Mouse (Mus musculus): ENCODE data around the gene Kcnma1.

Gene Kcnma1

DNA sequence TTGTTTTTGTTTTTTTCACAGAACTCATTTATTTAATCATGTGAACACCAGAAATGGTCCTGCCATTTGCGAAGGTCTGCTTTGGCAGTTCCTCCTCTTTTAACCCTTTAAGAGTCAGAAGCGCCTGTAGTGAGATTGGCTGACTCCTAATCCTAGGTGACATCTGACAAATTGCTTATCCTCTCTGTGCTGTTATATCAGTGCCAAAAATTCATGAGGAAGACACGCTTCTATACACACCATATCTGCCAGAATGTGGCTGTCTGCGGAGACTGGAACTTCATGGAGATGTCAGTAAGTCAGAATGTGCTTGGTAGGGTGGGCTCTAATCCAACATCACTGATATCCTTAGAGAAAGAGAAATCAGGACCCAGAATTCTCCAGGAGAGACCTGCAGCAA, 157.3 kb downstream of the Kcnma1 start:
- DNase-seq (ENCODE audit: low read depth, low spot score): no peak

GRCm38 (mm10) chr14:23854946-23855345, 159.3 kb downstream of the Kcnma1 start:
- DNase-seq (ENCODE audit: low read depth, low spot score): no peak

DNA sequence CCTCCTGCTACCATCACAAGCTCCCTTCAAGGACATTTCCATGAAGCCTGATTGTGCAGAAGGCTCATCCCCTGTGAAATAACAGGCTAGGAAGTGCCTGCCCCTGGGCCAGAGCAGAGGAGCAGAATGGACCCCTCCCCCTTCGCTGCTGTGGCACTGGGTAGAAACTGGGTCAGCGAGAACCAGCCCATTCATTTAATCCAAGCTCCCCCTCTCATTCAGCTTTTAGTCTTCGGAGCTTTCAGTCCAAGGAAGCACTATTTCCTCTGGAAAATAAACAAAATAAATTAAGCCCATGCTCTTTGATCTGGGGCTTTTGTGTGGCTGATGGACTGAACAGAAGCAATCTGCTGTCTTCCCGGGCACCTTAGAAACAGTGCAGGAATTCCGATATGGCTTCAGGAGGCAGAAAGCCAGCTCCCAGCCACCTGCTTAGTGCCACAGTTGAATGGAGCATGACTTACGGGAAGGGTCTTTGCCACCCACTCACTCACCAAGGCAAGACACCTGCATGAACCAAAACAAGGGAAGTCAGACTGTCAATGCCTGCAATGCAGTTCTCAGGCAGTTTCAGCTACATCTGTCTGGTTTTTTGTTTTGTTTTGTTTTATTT, 165.7 kb downstream of the Kcnma1 start:
- DNase-seq (ENCODE audit: low read depth, low spot score): no peak

DNA sequence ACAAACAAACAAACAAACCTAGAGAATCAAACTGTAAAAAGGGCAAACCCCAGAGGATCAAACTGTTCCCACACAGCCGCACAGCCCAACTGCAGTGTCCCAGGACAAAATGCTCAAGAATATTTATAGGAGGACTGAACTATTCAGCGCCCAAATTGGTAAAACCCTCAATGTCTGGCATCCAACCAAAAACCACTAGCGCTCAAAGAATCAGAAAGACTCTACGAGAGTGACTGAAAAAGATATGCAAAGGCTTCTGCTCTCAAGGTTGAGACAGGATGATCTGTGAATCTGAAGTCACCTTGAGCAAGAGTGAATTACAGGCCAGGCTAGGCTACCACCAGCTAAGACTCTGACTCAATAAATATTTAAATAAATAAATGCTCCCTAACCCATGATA, 167.6 kb downstream of the Kcnma1 start:
- no peak for DNase-seq (ENCODE audit: low read depth, low spot score)

- DNase-seq (ENCODE audit: low read depth, low spot score): no peak
These were observed 172.3 kb downstream of the Kcnma1 start for GRCm38 (mm10) chr14:23842025-23842424.

DNA sequence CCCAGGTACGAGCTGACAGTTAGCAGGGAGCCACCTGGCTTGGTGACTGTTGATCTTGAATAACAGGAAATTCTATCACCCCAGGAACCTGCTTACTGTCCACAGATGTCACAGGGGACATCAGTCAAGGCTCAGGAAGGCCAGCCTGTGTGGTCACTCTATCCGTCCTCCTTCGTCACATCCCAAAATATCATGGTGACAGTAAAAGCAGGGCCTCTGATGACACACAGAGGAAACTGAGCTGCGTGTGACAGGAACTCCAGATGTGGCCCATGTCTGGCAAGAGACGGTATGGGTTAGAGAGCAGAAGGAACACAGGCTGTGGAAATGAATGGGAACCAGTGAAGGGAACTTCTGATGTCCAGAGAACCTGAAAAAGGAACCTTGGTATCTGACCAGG, 174.7 kb downstream of the Kcnma1 start:
- no peak for DNase-seq (ENCODE audit: low read depth, low spot score)

DNA sequence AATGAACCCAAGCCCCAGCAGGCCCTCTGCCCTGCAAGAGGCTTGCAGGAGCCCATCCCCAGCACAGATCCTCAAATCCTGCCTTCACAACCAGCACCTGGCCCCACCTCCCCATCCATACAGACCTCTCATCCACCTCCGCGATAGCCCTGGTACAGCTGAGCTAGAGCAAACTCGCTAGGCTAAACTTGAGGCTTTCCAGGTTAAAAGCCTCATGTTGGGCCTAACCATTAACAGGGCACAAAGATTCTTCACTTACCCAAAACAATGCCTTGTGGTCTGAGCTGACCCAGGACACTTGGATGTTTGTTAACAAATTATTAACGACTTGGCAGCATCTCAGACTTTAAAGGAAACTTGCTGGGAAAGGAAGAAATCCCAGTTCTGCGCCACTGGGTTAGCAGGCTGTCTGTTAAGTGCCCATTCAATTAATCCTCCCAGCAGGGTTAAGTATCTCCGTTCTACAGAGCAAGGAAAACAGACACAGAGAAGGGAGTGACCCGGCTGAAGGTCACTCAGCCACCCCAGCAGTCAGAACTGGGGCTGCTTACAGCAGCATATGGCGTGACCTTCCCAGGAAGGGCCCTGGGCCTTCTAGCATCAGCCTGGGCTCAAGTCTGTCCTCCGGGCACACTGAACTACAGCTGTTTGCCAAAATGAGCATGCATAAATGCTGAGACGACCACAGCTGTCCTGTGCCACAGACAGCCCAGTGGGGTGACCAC, 178.7 kb downstream of the Kcnma1 start:
- DNase-seq (ENCODE audit: low read depth, low spot score): no peak

DNA sequence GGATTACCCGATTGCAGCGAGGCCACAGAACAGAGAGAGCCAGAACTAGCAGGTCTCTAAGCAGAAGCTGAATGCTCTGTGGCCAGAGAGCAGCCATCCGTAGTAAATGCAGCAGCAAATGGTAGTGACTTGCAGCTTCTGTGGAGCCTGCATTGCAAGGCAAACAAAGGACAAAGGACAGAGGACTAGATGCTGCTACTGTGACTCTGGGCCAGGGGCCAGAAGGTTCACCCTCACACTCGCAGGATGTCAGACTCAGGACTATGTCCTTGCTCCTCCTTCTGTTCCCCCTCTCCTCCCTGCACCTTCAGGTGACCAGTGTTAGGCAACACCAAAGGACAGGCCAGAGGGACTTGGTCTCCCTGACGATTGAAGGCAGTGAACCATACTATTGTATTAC, 183.0 kb downstream of the Kcnma1 start:
- no peak for DNase-seq (ENCODE audit: low read depth, low spot score)

DNA sequence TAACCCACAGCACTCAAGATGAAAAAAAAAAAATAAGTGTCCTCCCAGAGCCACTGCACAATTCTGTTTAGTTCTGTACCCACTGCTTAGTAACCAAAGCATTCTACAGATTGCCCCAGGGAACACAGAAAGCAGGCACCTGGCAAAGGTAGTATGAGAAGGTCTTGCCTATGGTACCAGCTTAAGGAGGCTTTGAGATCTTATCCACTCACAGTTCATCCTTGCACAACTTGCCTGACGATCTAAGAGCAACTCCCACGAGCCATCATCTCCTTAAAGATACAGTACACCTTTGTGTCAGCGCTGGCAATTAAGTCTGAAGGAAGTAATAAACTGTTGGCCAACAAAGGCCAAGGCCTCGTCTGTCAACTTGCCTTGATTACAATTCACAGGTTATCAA, 184.0 kb downstream of the Kcnma1 start:
- DNase-seq (ENCODE audit: low read depth, low spot score): no peak

DNA sequence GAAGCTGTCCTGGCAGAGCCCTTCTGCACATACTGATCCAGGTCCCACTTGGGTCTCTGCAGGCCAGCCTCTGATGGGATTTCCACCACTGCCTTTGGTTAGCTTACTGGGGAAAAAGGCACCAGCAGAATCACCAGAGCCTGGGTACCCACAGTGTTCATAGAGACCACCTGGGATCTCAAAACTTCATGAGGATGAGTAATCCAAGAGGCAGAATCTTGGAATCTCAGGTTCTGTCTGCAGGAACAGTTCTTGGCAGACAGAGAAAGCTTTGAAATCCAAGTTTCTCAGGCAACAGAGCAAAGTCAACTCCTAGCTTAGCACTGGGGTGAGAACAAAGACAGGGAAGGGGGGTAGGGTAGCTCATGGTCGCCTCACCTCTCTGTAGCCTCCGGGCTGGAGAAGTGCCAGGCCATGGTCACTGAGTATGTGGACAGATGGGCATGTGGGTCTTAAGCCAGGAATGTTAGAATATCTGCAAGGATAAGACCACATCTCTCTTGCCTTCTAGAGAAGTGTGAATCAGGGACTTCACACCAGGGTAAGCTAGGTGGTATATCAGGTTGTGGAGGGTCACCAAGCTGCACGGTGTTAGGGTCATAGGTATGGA, 185.5 kb downstream of the Kcnma1 start:
- no peak for DNase-seq (ENCODE audit: low read depth, low spot score)

DNA sequence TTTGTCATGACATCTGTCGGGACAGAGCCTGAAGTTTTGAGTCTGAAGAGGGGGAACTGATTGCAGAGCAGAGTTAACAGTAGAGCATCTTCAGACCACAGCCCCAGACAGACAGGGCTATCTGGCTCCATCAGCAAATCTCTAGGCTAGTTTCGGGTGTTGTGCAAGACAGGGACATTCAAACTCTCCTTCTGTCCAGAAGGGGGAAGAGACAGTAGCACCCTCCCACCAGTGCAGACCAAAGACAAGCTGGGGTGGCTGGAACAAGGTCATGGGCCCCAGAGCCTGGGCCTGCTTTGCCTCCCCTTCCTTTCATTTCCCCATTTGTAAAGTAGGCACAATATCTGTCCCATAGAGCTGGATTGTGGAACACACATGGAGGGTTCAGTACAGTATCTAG, 189.4 kb downstream of the Kcnma1 start:
- peak; percentile 4 for DNase-seq (ENCODE audit: low read depth, low spot score)

GRCm38 (mm10) chr14:23824267-23824666, 190.0 kb downstream of the Kcnma1 start:
- DNase-seq (ENCODE audit: low read depth, low spot score): no peak

- DNase-seq (ENCODE audit: low read depth, low spot score): no peak
These were observed 196.7 kb downstream of the Kcnma1 start for GRCm38 (mm10) chr14:23817585-23817984.

DNA sequence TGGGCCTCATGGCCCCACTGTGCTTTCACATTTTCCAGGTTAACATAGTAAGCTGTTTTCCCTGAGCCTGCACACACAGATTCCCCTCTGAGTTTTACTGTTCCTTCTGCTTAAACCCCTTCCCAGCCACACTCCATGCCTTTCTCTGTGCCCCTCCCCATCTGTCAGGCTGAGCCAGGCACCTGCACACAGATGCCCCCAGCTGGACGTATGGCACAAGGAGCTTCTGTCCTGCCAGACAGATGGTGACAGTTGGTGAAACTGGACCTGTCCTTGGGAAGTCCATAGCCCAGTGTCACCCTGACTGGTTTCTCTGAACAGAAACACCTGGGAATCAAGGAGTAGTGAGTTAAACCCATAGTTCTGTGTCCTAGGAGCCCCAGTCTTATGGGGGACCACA, 204.2 kb downstream of the Kcnma1 start:
- DNase-seq (ENCODE audit: low read depth, low spot score): no peak

GRCm38 (mm10) chr14:23809124-23809523, 205.2 kb downstream of the Kcnma1 start:
- no peak for DNase-seq (ENCODE audit: low read depth, low spot score)

- DNase-seq (ENCODE audit: low read depth, low spot score): no peak
These were observed 207.9 kb downstream of the Kcnma1 start for GRCm38 (mm10) chr14:23806378-23806777.

GRCm38 (mm10) chr14:23796878-23797277, 217.4 kb downstream of the Kcnma1 start:
- no peak for DNase-seq (ENCODE audit: low read depth, low spot score)

DNA sequence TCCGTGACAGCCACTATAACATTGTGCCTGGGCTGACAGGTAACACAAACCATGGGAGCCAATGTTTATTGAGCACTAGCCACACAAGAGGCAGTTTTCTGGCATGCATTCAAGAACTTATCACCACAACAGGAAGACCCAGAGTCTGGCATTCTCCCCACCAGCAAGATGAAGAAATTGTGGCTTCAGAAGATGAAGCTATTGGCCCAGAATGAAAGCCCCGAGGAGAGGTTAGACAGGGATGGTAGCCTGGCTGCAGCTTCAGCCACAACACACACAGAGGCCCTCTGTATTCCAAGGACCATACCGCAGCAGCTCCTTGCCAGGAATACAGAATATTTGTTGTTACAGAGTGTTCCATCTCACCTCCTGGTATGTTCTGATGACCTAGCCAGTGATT, 221.6 kb downstream of the Kcnma1 start:
- no peak for DNase-seq (ENCODE audit: low read depth, low spot score)

GRCm38 (mm10) chr14:23792076-23792475, 222.2 kb downstream of the Kcnma1 start:
- DNase-seq (ENCODE audit: low read depth, low spot score): no peak

DNA sequence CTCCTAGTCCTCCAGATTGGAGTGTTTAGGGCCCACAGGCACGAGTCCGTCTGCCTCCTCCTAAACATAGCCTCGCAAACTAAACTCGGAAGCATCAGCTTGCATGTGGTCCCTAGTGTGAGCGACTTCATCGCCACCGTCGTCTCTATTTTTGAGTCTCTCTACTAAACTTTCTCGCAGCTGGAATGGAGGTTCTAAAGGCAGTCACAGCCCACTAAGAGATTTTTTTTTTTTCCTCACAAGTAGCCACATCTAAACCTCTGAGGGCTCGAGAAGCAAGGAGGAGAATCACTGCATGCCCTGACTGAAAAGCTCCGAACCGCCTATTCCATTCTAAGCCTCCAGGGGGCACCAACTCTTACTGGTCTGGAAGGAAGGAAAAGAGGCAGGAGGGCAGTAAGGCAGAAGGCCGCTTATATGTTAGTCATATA, 223.0 kb downstream of the Kcnma1 start:
- DNase-seq (ENCODE audit: low read depth, low spot score): peak; percentile 36

GRCm38 (mm10) chr14:23786687-23787073, 227.6 kb downstream of the Kcnma1 start:
- no peak for DNase-seq (ENCODE audit: low read depth, low spot score)

DNA sequence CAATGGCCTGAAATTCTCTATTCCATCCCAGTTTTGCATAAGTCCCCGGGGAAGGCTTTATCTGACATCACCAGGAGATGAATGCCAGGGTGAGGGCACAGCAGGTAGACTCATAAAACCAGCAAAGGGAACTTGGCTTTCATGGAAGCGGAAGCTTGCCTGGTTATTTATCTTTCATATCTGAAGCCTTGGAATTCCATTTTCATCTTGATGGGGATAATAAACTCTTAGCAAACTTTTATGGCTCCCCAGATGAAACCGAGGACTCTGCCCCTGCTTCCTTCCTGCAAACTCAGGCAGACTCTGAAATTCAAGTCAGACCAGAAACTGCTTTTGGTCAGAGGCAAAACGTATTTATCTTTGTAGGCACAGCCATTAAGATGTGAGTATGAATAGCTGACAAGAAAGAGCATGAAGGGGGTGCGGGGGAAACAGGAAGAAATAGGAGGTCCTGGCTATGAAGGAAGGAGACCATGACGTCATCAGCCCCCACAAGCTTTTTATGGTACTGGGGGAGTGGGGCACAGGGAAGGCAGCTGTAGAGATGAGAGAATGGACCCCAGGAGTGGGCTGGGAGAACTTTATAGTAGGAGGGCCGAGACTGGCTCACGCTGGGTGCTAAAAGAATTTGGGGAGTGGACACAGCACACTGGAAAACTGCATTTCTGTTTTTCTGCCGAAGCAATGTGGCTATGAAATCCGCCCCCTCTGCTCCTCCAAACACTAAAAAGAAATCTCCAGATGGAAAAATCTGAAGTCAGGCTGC, 228.2 kb downstream of the Kcnma1 start:
- no peak for DNase-seq (ENCODE audit: low read depth, low spot score)

Data from A20 (cell line).